Mouse (Mus musculus): Measurements from ENCODE around the gene Bcap31. TPM values are rescaled to one million over a fixed set of nuclear protein-coding genes. Genes with fewer than 3 reads are reported as not detected.
"Not testable (repeated sequence)": the region's sequence is repeated elsewhere in the genome, so short reads cannot be mapped to it uniquely, and the experiment has no call there.

Gene Bcap31
- total RNA-seq (2021): 10 to 100 TPM; 79.2 to 91.3 TPM
- long read RNA-seq, experiment 1, transcript Bcap31-201 (8 exons, 1,219 nt): major isoform, 131 of 145 reads
- long read RNA-seq, experiment 1, partial matches to known transcripts: 5 of 145 reads
- long read RNA-seq, experiment 1, other reads (novel, unspliced or antisense): 9 of 145 reads
- long read RNA-seq, experiment 2, transcript Bcap31-201 (8 exons, 1,219 nt): major isoform, 86 of 97 reads
- long read RNA-seq, experiment 2, partial matches to known transcripts: 5 of 97 reads
- long read RNA-seq, experiment 2, other reads (novel, unspliced or antisense): 6 of 97 reads

DNA sequence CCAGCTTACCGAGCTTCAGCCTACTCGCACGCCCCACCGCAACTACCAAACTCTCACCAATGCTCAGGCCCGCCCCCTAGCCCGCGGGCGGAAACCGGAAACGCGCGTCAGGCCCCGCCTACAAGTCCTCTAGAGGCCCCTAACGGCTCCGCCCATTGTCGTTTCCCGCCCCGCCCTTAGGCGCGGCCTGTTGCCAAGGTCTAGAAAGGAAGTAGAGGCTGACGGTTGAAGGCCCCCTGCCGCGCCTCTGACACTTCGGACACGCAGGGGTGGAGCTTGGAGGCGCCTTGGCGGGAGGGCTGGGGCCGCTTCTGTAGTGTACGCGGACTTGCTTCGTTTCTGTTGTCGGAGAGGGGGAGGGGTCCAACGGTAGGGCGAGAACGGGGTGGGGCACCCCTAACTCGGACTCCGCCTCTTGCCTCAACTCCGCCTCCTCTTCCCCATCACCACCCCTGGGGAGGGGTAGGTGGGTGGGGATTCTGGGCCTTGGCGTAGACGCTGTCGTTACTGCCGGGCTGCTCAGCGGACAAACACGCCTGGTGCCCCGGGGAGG, at the start of gene Bcap31, which contains the start of gene Abcd1:
Bcap31 (minus strand) TSS at position 67 of the 553 bp plus-strand sequence.
Abcd1 (plus strand) TSS at position 489 of the 553 bp plus-strand sequence.
- peak; percentile 80 to 84 for DNase-seq (ENCODE audit: low spot score in 2 of 2)

DNA sequence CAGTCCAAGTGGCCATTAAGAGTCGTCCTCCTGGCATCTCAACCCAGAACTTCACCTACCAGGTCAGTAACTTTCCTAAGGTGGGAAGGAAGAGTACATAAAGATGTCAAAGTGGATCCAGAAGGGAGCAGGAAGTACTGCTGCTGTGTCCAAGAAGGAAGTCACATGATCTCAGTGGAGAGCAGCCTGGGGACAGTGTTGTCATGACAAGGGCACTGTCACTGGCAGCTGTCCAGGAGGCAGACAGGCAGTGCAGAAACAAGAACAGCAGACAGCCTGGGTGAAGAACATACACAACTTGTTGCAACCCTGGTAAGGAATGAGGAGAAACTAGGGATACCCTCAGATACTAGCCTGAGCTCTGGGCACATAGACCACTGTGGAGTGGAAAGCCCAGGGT, 49.3 kb upstream of the Bcap31 start:
- DNase-seq (ENCODE audit: low spot score in 2 of 2): no peak

GRCm38 (mm10) chrX:73758611-73759290, 42.8 kb upstream of the Bcap31 start:
- peak in 1 of 2 experiments; percentile 25 for DNase-seq (ENCODE audit: low spot score in 2 of 2)

- no peak for DNase-seq (ENCODE audit: low spot score in 2 of 2)
These were observed 40.6 kb upstream of the Bcap31 start, which contains the start of gene Plxnb3 for GRCm38 (mm10) chrX:73756334-73757140. Plxnb3 (plus strand) TSS chrX:73757090.

DNA sequence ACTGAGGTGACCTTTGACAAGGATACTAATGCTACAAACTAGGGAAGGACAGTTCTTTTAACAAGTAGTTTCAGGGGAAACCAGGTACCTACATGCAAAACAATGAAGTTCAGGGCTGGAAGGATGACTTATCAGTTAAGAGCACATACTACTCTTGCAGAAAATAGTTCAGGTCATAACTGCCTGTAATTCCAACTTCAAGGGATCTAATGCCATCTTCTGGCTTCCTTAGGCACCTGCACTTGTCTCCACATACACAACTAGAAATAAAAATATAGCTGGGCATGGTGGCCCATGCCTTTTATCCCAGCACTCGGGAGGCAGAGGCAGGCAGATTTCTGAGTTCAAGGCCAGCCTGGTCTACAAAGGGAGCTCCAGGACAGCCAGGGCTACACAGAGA, 33.0 kb upstream of the Bcap31 start:
- DNase-seq (ENCODE audit: low spot score in 2 of 2): no peak

- no peak for DNase-seq (ENCODE audit: low spot score in 2 of 2)
These were observed 29.0 kb upstream of the Bcap31 start for GRCm38 (mm10) chrX:73744774-73745481.

- not testable (repeated sequence) for DNase-seq (ENCODE audit: low spot score in 2 of 2)
These were observed 23.9 kb upstream of the Bcap31 start for GRCm38 (mm10) chrX:73739841-73740240.

DNA sequence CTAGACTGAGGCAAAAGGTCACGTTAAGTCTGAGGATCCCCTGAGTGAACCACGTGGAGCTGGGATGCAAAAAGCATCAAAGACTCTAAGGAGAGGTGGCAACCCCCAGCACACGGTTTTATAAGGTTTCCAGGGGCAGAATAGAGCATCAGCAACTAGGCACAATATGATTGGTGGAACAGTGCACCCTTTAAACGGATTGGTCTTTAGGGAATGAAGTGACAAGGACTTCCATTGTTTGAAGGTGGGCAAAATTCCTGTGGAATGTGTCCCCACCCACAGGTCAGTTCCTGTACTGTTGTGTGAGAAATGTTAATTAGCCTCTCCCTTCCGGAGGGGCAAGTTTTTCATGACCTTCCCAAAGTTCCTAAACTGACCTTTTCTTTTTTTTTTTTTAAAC, 23.2 kb upstream of the Bcap31 start:
- no peak for DNase-seq (ENCODE audit: low spot score in 2 of 2)

DNA sequence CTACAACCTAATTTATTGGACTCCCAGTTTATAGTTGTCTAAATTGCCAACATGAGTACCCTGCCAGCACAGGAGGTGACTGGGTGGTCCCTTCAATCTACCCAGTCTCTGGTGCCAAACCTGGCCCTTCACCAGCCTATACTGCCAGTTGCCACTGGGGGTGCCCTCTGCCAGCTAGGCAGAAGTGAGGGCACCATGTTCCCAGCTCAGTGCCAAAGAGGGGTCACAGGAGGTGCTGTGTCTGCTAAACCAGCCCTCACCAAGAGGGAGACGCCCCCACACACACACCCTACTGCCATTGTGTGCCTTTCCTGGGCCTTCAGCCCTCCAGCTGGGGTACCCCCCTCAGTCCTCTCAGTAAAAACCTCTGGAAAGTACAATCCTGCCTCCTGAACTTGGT, 22.2 kb upstream of the Bcap31 start:
- no peak for DNase-seq (ENCODE audit: low spot score in 2 of 2)

DNA sequence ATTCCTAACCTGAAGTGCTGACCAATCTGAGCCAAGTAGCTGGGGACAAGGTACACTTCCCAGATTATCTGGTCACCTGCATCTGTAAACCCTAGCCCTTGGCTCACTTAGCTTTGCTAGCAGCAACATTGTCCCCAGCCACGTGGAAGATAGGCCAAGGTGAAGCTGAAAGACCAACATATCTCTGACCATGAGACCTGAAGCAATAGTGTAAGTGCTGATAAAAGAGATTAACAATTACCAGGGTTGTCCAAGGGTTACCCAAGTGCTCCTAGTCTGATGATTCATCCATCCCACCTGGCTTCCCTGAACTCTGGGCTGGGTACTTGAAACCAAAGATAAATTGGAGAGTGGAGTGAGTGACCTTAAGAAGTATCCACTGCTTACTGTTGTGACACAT, 14.9 kb upstream of the Bcap31 start:
- no peak for DNase-seq (ENCODE audit: low spot score in 2 of 2)

GRCm38 (mm10) chrX:73718686-73719362, 2.8 kb upstream of the Bcap31 start:
- peak in 1 of 2 experiments; percentile 7 for DNase-seq (ENCODE audit: low spot score in 2 of 2)

GRCm38 (mm10) chrX:73718271-73718670, 2.3 kb upstream of the Bcap31 start:
- DNase-seq (ENCODE audit: low spot score in 2 of 2): no peak

DNA sequence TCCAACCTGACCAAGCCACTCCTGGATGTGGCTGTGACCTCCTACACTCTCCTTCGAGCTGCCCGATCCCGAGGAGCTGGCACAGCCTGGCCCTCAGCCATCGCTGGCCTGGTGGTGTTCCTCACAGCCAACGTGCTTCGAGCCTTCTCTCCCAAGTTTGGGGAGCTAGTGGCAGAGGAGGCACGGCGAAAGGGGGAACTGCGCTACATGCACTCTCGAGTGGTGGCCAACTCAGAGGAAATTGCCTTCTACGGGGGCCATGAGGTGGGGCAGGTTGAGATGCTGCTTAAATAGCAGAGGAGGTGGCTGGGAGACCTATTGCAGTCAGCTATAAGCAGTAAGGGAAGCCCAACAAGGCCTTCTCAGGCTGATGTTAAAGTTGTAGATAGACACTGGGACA, 1.7 kb upstream of the Bcap31 start:
- no peak for DNase-seq (ENCODE audit: low spot score in 2 of 2)

- peak in 1 of 2 experiments; percentile 13 for DNase-seq (ENCODE audit: low spot score in 2 of 2)
These were observed 952 bp upstream of the Bcap31 start for GRCm38 (mm10) chrX:73716709-73717545.

DNA sequence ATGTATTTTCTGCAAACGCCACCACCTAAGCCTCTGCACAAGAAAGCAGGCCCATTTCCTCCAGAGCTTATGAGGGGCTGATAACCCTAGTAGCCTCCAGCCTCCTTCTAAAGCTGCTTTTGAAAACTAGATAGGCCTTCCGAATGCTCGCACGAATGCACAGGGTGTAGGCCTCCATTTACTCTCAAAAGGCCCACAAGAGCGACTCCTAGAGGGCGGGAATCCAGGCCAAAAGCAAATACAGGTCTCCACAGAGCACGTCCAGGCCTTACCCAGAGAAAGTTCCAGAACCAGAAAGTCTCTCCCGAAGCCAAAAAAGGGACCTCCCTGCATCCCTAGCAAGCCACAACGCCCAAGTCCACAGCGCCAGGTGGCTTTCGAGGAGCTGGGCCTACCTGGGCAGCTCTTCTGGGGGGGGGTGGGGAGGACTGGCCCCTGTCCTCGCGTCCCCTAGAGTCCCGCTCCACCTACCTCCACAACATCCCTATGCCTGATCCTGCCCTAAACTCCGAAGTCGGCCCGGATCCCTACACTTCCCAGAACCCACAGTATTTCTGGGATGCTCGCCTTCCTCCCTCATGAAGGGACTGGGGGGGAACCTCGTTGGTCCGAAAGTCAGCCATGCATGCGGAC, 383 bp downstream of the Bcap31 start:
- DNase-seq (ENCODE audit: low spot score in 2 of 2): peak; percentile 5 to 7

- no peak for DNase-seq (ENCODE audit: low spot score in 2 of 2)
These were observed 15.5 kb downstream of the Bcap31 start for GRCm38 (mm10) chrX:73700472-73700871.

DNA sequence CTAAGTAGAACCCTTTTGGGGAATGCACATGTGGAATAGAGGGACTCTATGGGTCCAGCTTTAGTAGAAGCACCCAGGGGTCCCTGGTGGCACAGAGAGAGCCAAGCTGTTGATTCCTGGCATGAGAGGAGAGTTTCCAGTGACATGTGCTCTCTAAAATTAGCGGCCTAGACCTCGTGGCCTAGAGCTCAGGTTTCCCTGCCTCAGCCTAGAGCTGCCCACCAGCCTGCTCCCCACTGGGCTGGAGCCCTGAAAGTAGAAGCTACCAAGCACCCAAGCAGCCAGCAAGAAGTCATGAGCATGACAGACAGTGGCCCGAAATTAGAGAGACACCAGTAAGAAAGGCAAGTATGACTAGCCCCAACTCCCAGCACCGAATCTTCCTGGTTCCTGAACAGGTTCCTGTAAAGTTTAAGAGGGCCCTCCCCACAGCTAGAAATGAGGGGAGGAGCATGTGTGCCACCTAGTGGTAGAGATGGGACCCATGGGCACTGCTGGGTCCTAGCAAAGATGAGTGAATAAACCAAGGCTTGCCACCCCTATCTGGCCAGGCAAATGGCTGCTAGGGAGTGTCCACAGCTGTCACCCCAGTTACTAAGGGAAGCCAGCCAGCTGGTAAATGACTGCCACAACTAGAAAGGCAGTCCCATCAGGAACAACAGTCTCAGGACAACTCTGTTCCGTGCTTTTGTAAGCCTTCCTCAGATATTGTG, 24.9 kb downstream of the Bcap31 start:
- peak; percentile 46 to 50 for DNase-seq (ENCODE audit: low spot score in 2 of 2)

- no peak for DNase-seq (ENCODE audit: low spot score in 2 of 2)
These were observed 30.3 kb downstream of the Bcap31 start for GRCm38 (mm10) chrX:73685629-73686028.

Measured in left cerebral cortex, adult 18-20 months (tissue).